Mouse (Mus musculus) gastrocnemius, postnatal 10 days (tissue): ENCODE results near the gene Gm20708. TPM values are rescaled to one million over a fixed set of nuclear protein-coding genes. Genes with fewer than 3 reads are reported as not detected.

Source experiments
- DNase-seq: peaks from one replicate; pipeline ENCODE4 v3.0.0; 2021; ENCODE audit warnings: mixed read lengths
- long read RNA-seq, 2 experiments: library from polyadenylated mRNA; stranded (forward); transcript quantifications; one replicate each; pipeline ENCODE4 v2.0.0; 2021
- total RNA-seq, 2 experiments: library from RNA; stranded (reverse); gene quantifications; 2 replicates each; pipeline ENCODE4 v1.2.3; 2021

Gene Gm20708
- 1 to 10 TPM; 1.2 to 3.3 TPM for total RNA-seq
- long read RNA-seq, experiment 1, partial matches to known transcripts, result 1 of 1 reads
- long read RNA-seq, experiment 1, other reads (novel, unspliced or antisense), result 0 of 1 reads
- long read RNA-seq, experiment 2, partial matches to known transcripts, result 0 of 6 reads
- long read RNA-seq, experiment 2, other reads (novel, unspliced or antisense), result 6 of 6 reads

GRCm38 (mm10) chr11:117809407-117810311 lies at the start of gene Gm20708, which contains the start of gene Syngr2:
Gm20708 (plus strand) TSS chr11:117809668.
Syngr2 (plus strand) TSS chr11:117809668.
- peak; percentile 77 for DNase-seq

DNA sequence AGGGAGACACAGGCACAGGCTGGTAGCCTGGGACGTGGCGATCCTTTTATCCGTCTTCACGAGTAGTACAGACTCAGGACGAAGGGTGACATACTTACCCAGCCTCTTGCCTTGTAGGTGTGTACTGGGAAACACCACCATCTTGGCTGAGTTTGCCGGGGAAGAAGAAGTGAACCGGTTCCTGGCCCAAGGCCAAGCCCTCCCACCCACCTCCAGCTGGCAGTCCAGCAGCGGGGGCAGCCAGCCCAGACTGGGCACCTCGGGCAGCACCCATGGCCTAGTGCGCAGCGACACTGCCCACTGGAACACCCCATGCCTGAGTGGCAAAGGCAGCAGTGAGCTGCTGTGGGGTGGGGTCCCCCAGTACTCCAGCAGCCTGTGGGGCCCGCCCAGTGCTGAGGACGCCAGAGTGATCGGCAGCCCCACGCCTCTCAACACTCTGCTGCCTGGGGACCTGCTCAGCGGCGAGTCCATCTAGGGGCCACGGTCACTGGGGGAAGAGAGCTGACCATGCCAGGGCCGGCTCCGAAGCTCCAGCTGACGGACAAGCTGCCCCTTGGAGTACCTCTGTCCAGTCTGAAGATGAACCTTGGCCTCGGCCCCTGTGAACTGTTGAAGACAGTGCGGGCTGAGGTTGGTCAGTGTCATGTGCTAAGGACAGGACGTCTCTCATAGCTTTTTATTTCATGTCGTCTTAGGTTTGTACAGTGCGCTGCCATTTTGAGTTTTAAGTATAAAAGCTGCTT lies 48.9 kb upstream of the Gm20708 start:
- no peak for DNase-seq

DNA sequence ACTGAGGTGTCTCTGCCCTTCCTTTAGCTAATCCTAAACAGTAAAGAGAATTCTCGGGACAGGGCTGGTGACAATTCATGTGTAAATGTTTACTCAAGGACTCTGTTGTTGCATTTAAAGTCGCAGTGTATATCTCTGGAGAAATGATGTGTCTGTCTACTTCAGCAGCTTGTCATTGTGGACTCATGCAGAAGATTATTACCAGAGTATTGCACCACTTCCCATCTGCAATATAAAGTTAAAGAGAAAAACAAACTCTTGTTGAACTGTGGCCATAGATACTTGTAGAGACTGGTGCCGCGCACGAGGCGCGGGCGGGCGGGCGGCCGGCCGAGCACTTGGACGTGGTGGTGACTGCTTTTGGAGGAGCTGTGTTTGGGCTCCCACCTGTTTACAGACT lies 47.7 kb upstream of the Gm20708 start:
- no peak for DNase-seq

DNA sequence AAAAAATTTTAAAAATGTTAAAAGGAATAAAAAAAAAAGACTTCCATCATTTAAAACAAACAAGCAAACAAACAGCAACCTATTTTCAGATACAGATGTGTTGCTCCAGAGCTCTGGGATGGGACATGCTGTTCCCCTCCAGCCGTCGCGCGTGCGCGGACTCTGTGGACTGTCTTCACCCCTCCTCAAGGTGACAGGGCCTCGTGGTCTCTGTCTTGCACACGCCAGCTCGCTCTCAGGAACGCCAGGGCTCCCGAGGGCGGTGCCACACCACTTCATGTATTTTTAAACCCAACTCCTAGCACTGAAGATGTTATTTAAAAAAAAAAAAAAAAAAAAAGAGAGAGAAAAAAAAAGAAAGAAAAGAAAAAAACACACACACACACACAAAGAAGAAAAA lies 47.2 kb upstream of the Gm20708 start:
- DNase-seq, result no peak

DNA sequence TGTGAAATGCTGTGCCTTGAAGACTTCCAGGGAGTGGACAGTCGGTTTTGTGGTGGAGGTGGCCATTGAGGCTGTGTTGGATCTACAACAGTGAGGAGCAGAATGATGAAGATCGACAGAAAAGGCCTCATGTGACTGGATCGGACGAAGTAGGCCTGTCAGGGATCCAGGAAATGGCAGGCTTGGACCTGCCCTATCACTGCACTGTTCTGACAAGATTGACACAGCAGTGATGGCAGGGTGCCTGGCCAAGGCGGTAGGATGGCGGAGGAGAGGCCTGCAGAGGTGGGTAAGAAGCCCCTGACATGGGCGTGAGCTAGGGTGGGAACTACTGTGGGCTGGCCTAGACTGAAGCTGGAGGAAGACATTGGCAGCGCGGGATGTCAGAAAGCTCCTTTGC lies 45.1 kb upstream of the Gm20708 start:
- no peak for DNase-seq

DNA sequence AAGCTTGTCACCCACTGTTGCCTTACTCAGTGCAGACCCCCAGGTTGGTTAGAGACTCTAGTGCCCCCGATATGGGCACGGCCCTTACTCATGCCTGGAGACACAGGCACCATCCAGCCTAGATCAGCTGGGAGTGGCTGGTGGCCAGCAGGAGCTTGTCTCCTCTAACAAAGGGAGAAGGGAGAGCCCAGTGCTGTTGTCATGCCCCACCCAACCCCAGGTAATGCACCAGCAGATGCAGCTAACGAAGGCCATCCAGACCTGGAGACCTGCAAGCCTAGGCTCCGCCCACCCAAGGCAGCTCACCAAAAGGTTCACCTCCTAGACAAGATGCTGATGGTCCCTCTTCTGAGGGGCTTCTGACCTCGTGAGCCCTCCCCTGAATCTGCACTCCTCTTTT lies 44.1 kb upstream of the Gm20708 start:
- no peak for DNase-seq

DNA sequence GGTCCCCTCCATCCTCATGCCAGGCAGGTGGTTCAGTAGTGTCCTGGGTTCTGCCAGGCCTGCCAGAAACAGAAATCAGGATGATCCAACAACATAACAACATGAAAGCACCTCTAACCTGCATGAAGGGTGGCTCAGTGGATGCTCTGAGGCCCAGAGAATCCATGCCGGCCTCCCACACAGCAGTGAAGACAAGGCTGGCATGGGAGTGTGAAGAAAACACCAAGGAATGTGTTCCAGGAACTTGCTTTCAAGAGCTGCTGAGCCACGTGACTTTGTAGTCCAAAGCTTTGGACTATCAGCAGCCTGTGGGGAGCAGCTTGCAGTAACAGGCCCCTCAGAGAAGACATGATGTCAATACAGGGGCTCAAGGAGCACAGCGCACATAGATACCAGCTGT lies 43.2 kb upstream of the Gm20708 start:
- no peak for DNase-seq

- DNase-seq, result no peak
Observed at GRCm38 (mm10) chr11:117768725-117769682, 40.5 kb upstream of the Gm20708 start.

DNA sequence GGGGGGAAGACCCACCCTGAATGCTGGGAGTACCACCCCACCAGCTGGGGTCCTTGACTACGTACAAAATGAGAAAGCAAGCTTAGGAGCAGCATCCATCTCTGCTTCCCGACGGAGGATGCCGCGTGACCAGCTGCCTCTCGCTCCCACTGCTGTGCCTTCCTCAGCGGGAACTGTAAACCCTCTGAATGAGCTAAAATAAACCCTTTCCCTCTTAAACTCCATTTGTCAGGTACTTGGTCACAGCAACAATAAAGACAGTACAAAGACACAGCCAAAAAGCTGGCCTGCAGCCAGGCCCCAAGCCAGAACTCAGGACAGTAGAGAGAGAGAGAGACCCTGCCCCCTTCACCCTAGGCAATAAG lies 39.8 kb upstream of the Gm20708 start:
- no peak for DNase-seq

DNA sequence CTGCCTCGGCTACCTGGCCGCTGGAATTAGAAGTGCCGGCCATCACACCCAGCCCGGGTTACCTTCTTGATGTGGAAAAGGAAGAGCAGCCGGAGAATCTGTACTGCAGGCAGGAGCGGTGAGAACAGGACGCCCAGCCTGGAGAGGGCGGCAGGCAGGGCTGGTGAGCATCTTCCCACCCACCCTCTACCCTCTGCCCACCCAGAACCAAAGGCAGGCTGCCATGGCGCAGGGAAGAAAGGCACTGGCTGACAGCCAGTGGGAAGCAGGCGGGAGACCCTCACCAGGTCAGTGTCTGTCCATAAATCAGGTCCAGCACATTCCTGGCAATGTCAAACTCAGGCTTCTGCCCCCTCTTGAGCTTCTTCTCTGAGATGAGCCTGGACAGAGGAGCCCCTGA lies 39.1 kb upstream of the Gm20708 start:
- no peak for DNase-seq

GRCm38 (mm10) chr11:117772352-117772751 lies 37.1 kb upstream of the Gm20708 start:
- no peak for DNase-seq

DNA sequence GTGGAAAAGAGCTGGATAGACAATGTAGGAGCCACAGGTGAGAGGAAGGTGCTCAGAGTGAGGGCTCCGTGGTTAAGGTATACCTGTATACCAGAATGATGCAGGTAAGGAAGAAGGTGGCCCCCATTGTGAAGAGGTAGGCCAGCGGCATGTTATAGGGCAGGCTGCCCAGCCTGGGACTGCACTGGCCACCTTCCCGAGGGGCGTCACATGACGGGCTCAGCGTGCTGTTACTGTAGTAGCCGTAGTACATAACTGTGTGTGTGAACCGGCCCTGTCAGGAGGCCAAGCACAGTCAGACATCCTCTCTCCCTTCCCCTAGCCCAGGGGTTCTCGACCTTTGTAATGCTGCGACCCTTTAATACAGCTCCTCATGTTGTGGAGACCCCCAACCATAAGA lies 34.5 kb upstream of the Gm20708 start:
- no peak for DNase-seq

GRCm38 (mm10) chr11:117775540-117775939 lies 33.9 kb upstream of the Gm20708 start:
- DNase-seq, result no peak

DNA sequence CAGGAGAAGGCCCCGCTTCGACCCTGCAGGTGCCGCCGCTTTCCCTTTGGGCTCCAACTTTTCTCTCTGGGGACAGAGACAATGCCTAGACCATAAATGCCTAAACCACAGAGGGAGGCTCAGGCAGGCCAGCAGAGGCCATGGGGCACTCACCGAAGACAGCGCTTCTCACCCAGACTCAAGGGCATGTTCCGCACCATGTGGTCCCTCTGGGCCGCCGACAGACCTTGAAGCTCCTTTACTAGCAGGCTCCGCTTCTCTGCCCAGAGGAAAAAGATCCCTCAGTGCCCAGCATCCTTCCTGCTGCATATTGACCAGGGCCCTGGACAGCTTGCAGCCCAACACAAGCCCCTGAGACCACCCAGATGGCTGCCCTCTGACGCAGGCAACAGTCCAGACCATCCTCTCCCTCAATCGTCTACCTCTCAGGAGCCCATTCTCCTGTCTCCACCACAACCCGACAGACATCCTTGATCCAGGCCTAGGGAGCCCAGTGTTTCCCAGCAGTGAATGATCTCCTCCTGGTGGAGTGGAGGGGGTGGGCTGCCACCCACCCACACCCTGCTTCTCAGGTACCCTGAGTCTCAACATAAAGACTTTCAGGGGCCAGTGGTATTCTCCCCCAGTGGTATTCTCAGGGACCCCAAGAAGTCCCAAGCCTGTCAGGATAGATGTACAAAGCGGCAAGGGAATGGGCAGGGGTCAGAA lies 33.2 kb upstream of the Gm20708 start:
- DNase-seq, result no peak

DNA sequence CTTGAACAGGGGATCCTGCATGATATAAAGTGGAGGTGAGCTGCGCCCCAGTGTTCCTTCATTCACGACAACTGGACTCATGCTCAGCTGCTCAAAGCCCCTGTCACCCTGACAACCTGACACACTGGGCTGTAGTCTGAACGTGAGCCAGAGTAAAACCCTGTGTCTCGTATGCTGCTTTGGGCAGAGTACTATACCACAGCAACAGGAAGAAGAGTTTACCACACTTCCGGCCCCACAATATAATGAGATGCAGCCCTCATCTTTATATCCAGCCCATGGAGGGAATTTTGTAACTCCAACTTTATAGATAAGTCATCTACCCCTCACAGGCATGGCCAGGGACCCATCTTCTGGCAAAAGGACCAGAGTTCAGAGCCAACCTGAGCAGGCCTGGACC lies 32.4 kb upstream of the Gm20708 start:
- DNase-seq, result no peak

GRCm38 (mm10) chr11:117778031-117778430 lies 31.4 kb upstream of the Gm20708 start:
- no peak for DNase-seq

- DNase-seq, result no peak
Observed at GRCm38 (mm10) chr11:117778851-117779433, 30.5 kb upstream of the Gm20708 start.

GRCm38 (mm10) chr11:117779434-117780198 lies 29.9 kb upstream of the Gm20708 start:
- DNase-seq, result peak; percentile 64

- no peak for DNase-seq
Observed at GRCm38 (mm10) chr11:117780199-117780515, 29.3 kb upstream of the Gm20708 start.

GRCm38 (mm10) chr11:117780582-117781111 lies 28.8 kb upstream of the Gm20708 start:
- peak; percentile 82 for DNase-seq
